ENCODE assay signal across 26 mouse cellular contexts in the genomic region with DNA sequence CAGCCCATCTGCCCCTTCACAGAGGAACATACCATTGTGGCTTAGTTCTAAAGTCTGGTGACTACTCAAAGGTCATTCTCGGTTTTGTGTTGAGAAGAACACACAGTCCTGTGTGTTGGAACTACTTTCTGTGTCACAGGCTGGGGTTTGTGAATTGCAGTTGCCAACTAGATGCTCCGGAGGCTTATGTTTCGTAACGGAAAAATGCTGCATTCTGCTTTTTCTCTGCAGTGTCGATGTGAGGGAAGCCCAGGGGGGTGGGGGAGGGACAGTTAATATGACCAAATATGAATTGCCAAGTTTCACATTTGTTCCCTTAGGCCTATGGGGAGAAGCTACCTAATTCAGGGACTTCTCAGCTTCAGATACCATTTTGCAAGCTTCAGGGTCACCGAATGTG. TPM values are rescaled to one million over a fixed set of nuclear protein-coding genes. Genes with fewer than 3 reads are reported as not detected.
DNase-seq lines count a peak whose midpoint lies in the region; ATAC-seq and TF ChIP-seq lines count a peak whose summit lies in the region.
"Had no signal": no experiment of that assay in that cellular context is flagged by ENCODE, and none has a peak within 500 bp of the region (broad histone marks: within the 10 kb centered on the region; RNA-seq: fewer than 3 reads in every experiment).

No protein-coding gene starts in this region.

- DNase-seq in gastrocnemius, adult 2 months, result no peak
- no peak for DNase-seq in gastrocnemius, adult 18-20 months (ENCODE audit: low spot score)
- DNase-seq in layer of hippocampus, adult 2 months (ENCODE audit: low spot score in 2 of 2), result no peak
- no peak for DNase-seq in layer of hippocampus, postnatal 10 days (ENCODE audit: low spot score in 2 of 2)
- no peak for DNase-seq in midbrain, postnatal 0 days (ENCODE audit: low spot score)
- no peak for DNase-seq in midbrain, embryonic 14.5 days
- peak; percentile 38 for DNase-seq in skeletal muscle tissue, adult 2 months (ENCODE audit: low read depth, low spot score)
- DNase-seq: cerebellum, adult 18-20 months; gastrocnemius, postnatal 25 days; heart, adult 2 months; heart, postnatal 14 days; kidney, adult 18-20 months; kidney, postnatal 4 days; layer of hippocampus, adult 9-11 months; liver; lung, postnatal 36 days; right cerebral cortex, postnatal 14 days; thymus, postnatal 14 days had no signal

- peaks cover 2% of the 10 kb centered on the region; the same call in 1 of the 2 replicates for H3K36me3 ChIP-seq in midbrain, postnatal 0 days (ENCODE audit: insufficient read depth, low read length)
- H3K36me3 ChIP-seq in midbrain, embryonic 14.5 days (ENCODE audit: control insufficient read depth, insufficient read depth, low read length), result 0 out of 2 replicates have a peak, but pooled peaks cover 2% of the 10 kb centered on the region
- H3K36me3 ChIP-seq: forebrain, embryonic 10.5 days; heart, embryonic 13.5 days; limb, embryonic 10.5 days had no signal

- peaks cover 13% of the 10 kb centered on the region for H3K4me1 ChIP-seq in midbrain, postnatal 0 days (ENCODE audit: insufficient read depth, low read length)
- H3K4me1 ChIP-seq in midbrain, embryonic 14.5 days (ENCODE audit: control insufficient read depth, insufficient read depth, low read length), result peaks cover 19% of the 10 kb centered on the region

- intact Hi-C loops in gastrocnemius, adult 2 months (cut with DNase I), result no loop called here

- peak overlapping the region; percentile 14 for H3K4me3 ChIP-seq in gastrocnemius, adult 2 months
- peak overlapping the region; percentile 44 for H3K4me3 ChIP-seq in layer of hippocampus, adult 2 months
- H3K4me3 ChIP-seq in midbrain, postnatal 0 days (ENCODE audit: low read depth, low read length), result no peak overlapping the region
- H3K4me3 ChIP-seq in midbrain, embryonic 14.5 days (replicated peaks; ENCODE audit: low read depth, low read length), result no peak overlapping the region
- H3K4me3 ChIP-seq: forebrain, embryonic 10.5 days; heart, adult 2 months; heart, embryonic 13.5 days; limb, embryonic 10.5 days; megakaryocyte, embryonic 14.5 days; midbrain, embryonic 13.5 days had no signal

- H3K27ac ChIP-seq in gastrocnemius, adult 2 months, result no peak overlapping the region
- peak overlapping the region; percentile 63 for H3K27ac ChIP-seq in layer of hippocampus, adult 2 months
- H3K27ac ChIP-seq in midbrain, postnatal 0 days (ENCODE audit: low read depth, low read length), result no peak overlapping the region
- no peak overlapping the region for H3K27ac ChIP-seq in midbrain, embryonic 14.5 days (replicated peaks; ENCODE audit: low read depth, low read length)
- H3K27ac ChIP-seq: forebrain, embryonic 10.5 days; heart, adult 2 months; heart, embryonic 13.5 days; limb, embryonic 10.5 days; midbrain, embryonic 13.5 days had no signal

- no peak for ATAC-seq in midbrain, postnatal 0 days (ENCODE audit: low FRiP score)
- no peak for ATAC-seq in midbrain, embryonic 14.5 days (ENCODE audit: low FRiP score, low TSS enrichment)
- ATAC-seq: forebrain, embryonic 16.5 days; inflammation-experienced regulatory T-cells, adult 6 months; midbrain, embryonic 13.5 days had no signal

- 80% methylated on average over 6 of the region's 6 CpGs for WGBS in midbrain, postnatal 0 days
- 88% methylated on average over 6 of the region's 6 CpGs for WGBS in midbrain, embryonic 14.5 days

- H3K27me3 ChIP-seq in midbrain, postnatal 0 days (ENCODE audit: insufficient read depth, low read length), result no peaks in the 10 kb centered on the region
- no peaks in the 10 kb centered on the region for H3K27me3 ChIP-seq in midbrain, embryonic 14.5 days (ENCODE audit: control insufficient read depth, insufficient read depth, low read length)

- H3K9ac ChIP-seq in midbrain, postnatal 0 days (replicated peaks; ENCODE audit: low read length, poor library complexity, severe bottlenecking), result no peak overlapping the region
- H3K9ac ChIP-seq in midbrain, embryonic 14.5 days (replicated peaks; ENCODE audit: low read length), result no peak overlapping the region
- H3K9ac ChIP-seq: heart, embryonic 13.5 days; midbrain, embryonic 13.5 days had no signal

- TF ChIP-seq CTCF in gastrocnemius, adult 2 months (IDR thresholded peaks at IDR 0.05), result no peak
- no peak for TF ChIP-seq CTCF in layer of hippocampus, adult 2 months (conservative IDR thresholded peaks at IDR 0.05)
- TF ChIP-seq CTCF in midbrain, postnatal 0 days (IDR thresholded peaks at IDR 0.05), result no peak

- no peaks in the 10 kb centered on the region for H3K9me3 ChIP-seq in midbrain, postnatal 0 days (ENCODE audit: low read length)
- H3K9me3 ChIP-seq in midbrain, embryonic 14.5 days (ENCODE audit: control insufficient read depth, low read length), result no peaks in the 10 kb centered on the region
- H3K9me3 ChIP-seq: forebrain, embryonic 10.5 days; heart, embryonic 13.5 days; limb, embryonic 10.5 days; megakaryocyte, embryonic 14.5 days; midbrain, embryonic 13.5 days had no signal

- peak overlapping the region; percentile 7; the same call in 1 of the 2 replicates for H3K4me2 ChIP-seq in midbrain, postnatal 0 days (ENCODE audit: low read depth, low read length, poor library complexity, severe bottlenecking)
- no peak overlapping the region for H3K4me2 ChIP-seq in midbrain, embryonic 14.5 days (ENCODE audit: low read length)
- H3K4me2 ChIP-seq: heart, embryonic 13.5 days; midbrain, embryonic 13.5 days had no signal

RNA-seq across cellular contexts. Expression of gene Kcna2, which starts 5.0 kb away (rescaled TPM):
- 1 to 10 TPM in 1 of 2 experiments, under 1 TPM in 1; 0.73 to 1.2 TPM for total RNA-seq in gastrocnemius, adult 2 months (2021)
- total RNA-seq in gastrocnemius, adult 18-20 months (2021), result 1 to 10 TPM; 1.6 to 1.7 TPM
- total RNA-seq in layer of hippocampus, adult 2 months (2021), result 10 to 100 TPM; 89.7 to 94.9 TPM
- 10 to 100 TPM; 47.5 to 51.4 TPM for total RNA-seq in layer of hippocampus, postnatal 10 days (2021)
- total RNA-seq in midbrain, postnatal 0 days (2014; rRNA removed), result 17.6 and 17.7 TPM in 2 replicates
- polyA plus RNA-seq in midbrain, postnatal 0 days (2015; fragmentation: Nextera tagmentation; extraction: Ambion mirVana), result 1.4 and 1.7 TPM in 2 replicates
- 1.5 and 2.0 TPM in 2 replicates for polyA plus RNA-seq in midbrain, embryonic 14.5 days (2014; fragmentation: Nextera tagmentation; extraction: Ambion mirVana)
- total RNA-seq: common myeloid progenitor, adult 5-6 weeks had no signal
- polyA plus RNA-seq: forebrain, embryonic 10.5 days had no signal

Comparison
In these comparisons a context has a peak if more than half of its experiments do, and no peak if none do; other contexts are left out.
1. H3K4me3 ChIP-seq: peak in gastrocnemius, adult 2 months (single experiment) and layer of hippocampus, adult 2 months (single experiment); none in midbrain, postnatal 0 days (single experiment) and midbrain, embryonic 14.5 days (single experiment).